Mouse (Mus musculus): ENCODE results near the gene Lcorl. TPM values are rescaled to one million over a fixed set of nuclear protein-coding genes. Genes with fewer than 3 reads are reported as not detected.
"Not testable (repeated sequence)": the region's sequence is repeated elsewhere in the genome, so short reads cannot be mapped to it uniquely, and the experiment has no call there.

The Lcorl gene
- total RNA-seq, 2 experiments from 2014 or later = 31.8 to 34.9 TPM

DNA sequence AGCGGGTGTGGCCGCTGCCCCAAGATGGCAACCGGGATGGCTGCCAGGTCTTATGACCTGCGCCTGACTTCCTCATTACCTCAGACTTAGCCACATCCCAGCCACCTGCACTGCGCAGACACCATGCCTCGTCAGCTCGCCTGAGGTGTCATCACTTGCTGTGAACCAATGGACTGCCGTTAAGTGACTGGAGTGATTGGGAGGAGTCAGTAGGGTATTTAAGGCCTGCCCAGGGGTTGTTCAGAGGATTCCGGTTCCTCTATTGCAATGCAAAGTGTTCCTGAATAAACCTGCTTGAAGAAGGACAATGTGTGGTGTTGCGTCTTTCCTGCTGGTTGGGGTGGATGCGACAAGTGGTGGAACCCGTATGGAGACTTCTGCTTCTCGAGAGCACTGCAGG is 199.0 kb downstream of the Lcorl start:
- DNase-seq (ENCODE audit: low spot score in 2 of 2); intact Hi-C loops (cut with DNase I): not testable (repeated sequence)

DNA sequence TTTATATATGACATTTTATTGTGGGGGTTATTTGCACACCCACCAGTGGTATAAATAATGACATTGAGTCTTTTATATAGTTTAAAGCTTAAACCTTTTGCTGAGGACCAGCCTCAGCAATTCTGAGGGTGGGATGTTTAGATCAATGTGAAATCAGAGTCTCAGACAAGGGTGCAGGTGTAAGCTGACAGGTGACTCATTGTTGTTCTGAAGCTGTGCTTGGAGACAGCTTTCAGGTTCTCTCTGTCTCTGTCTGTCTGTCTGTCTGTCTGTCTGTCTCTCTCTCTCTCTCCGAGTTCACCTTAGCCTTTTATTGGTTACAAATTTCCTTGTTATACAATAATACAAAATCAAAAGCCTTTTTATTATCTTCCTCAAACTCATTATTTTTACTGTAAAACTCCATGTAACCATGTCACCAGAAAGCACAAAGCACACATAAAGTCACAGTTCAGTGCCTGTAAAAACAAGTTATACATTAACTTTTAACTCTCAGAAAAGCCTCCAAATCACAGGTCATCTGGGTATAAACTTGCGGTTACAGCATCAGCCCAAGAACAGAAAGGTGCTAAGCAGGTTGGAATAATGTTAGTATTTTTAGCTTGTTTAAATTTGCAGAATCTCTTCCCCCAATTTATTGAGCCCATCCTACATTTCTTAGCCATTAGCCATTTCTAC is 206.2 kb downstream of the Lcorl start:
- no peak for DNase-seq (ENCODE audit: low spot score in 2 of 2)
- intact Hi-C loops (cut with DNase I) = no loop called here

Other genes starting within 250 kb of the Lcorl start
- gene Fam184b, start 218.0 kb downstream of the Lcorl start, total RNA-seq (2021) = 10 to 100 TPM; 13.0 to 14.3 TPM
- gene Ncapg, start 187.7 kb downstream of the Lcorl start, total RNA-seq (2021) = under 1 TPM; 0.61 to 0.77 TPM